Mouse (Mus musculus) bone marrow, adult 2 months (tissue): ENCODE measurements around the gene Taar2.

Experiments used
- CTCF ChIP-seq: fragments of 200-500 bp; IDR thresholded peaks from 2 replicates; pipeline ENCODE4 v1.5.1; 2011; ENCODE audit warnings: low read length, control low read depth; ENCODE audit not compliant: control insufficient read depth, insufficient read depth
- POLR2A ChIP-seq: fragments of 200-500 bp; IDR thresholded peaks from 2 replicates; pipeline ENCODE4 v1.6.1; 2011; ENCODE audit warnings: low read depth, mild to moderate bottlenecking, control low read depth, low read length, borderline replicate concordance; ENCODE audit not compliant: control insufficient read depth

- TF ChIP-seq POLR2A (no peak), CTCF (peak; percentile 49)
These were observed 4.1 kb downstream of the Taar2 start for GRCm38 (mm10) chr10:23942465-23942864.
